Mouse (Mus musculus) liver, embryonic 11.5 days (tissue): Measurements from ENCODE around the gene Ddb1. TPM values are rescaled to one million over a fixed set of nuclear protein-coding genes. Genes with fewer than 3 reads are reported as not detected.
"Not testable (repeated sequence)": the region's sequence is repeated elsewhere in the genome, so short reads cannot be mapped to it uniquely, and the experiment has no call there.

Experiments used
- ATAC-seq: fragments of 200-750 bp; cut with Nextera tagmentation; replicated peaks from 2 replicates; pipeline ENCODE4 v1.8.0; 2017; ENCODE audit warnings: moderate number of reproducible peaks, mild to moderate bottlenecking, moderate TSS enrichment, moderate library complexity; ENCODE audit not compliant: low FRiP score
- DNase-seq: peaks from one replicate; pipeline ENCODE4 v3.0.0-alpha.2; 2017; ENCODE audit warnings: low spot score
- H3K27ac ChIP-seq: fragments of 300-500 bp; sonication (generic); 2 replicates; pipeline ENCODE4 v1.5.1; 2014; ENCODE audit warnings: mild to moderate bottlenecking, low read depth, low read length, control low read depth
- H3K27me3 ChIP-seq: fragments of 300-500 bp; sonication (generic); replicated peaks from 2 replicates; pipeline ENCODE4 v1.6.1; 2014; ENCODE audit warnings: low read length, mixed read lengths; ENCODE audit not compliant: control insufficient read depth, insufficient read depth
- H3K36me3 ChIP-seq: fragments of 300-500 bp; sonication (generic); 2 replicates; pipeline ENCODE4 v1.6.1; 2014; ENCODE audit warnings: mild to moderate bottlenecking, low read length, moderate library complexity, mixed read lengths; ENCODE audit not compliant: control insufficient read depth, insufficient read depth
- H3K4me1 ChIP-seq: fragments of 300-500 bp; sonication (generic); replicated peaks from 2 replicates; pipeline ENCODE4 v1.6.1; 2014; ENCODE audit warnings: low read length, mixed read lengths; ENCODE audit not compliant: control insufficient read depth, insufficient read depth
- H3K4me2 ChIP-seq: fragments of 300-500 bp; sonication (generic); 2 replicates; pipeline ENCODE4 v1.6.1; 2014; ENCODE audit warnings: mild to moderate bottlenecking, control low read depth, moderate library complexity
- H3K4me3 ChIP-seq: fragments of 300-500 bp; sonication (generic); 2 replicates; pipeline ENCODE4 v1.5.1; 2014; ENCODE audit warnings: low read depth, low read length, control low read depth
- H3K9ac ChIP-seq: fragments of 300-500 bp; sonication (generic); 2 replicates; pipeline ENCODE4 v1.6.1; 2014; ENCODE audit warnings: low read depth, low read length, control low read depth
- H3K9me3 ChIP-seq: fragments of 300-500 bp; sonication (generic); 2 replicates; pipeline ENCODE4 v1.6.1; 2016; ENCODE audit warnings: low read length, inconsistent platforms, mixed read lengths; ENCODE audit not compliant: control insufficient read depth
- WGBS: fragments of 180-500 bp; shearing (Covaris S2); extraction: QIAGEN DNeasy Blood & Tissue Kit; methylation state at CpG from one replicate; pipeline ENCODE4 v1.1.7; 2014; 5-methylcytosine and 5-hydroxymethylcytosine counted together
- polyA plus RNA-seq: library from polyadenylated mRNA; unstranded; fragments of >200 nt; fragmentation: Nextera tagmentation; extraction: Ambion mirVana; gene quantifications from 2 replicates; pipeline ENCODE4 v1.2.1, GENCODE M21; 2014

The Ddb1 gene
- 311 and 347 TPM in 2 replicates for polyA plus RNA-seq

DNA sequence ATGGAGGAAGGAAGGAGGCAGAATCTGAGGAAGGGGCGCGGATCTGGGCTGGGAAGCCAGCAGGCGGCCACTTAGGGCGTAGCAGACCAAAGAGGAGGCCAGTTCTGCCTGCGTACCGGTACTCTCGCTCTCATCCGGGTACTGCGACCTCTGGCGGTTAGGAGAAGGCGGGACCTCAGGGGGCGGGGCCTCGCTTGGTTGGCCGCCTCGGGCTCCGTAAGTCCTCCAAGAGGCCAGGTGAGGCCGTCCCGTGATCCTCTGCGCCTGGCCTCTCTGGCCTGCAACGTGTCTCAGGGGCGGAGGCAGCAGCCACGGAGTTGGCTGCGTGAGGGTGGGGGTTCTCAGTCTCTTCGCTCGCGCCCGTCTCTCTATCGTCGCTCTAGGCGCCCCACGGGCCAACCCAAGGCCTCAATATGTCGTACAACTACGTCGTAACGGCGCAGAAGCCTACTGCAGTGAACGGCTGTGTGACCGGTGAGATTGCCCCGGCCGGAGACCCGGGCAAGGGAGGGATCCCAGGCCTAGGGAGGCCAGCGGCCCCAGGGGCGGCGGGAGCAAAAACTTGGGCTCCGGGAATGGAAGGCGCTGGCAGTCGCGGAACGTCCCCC lies at the start of gene Ddb1, which contains the start of gene Tkfc:
TSS of gene Ddb1 (plus strand) at position 35 of the 608 bp plus-strand sequence.
TSS of gene Tkfc (minus strand) at position 362 of the 608 bp plus-strand sequence.
- ATAC-seq (peak; percentile 96), DNase-seq (peak; percentile 99)
- Histone ChIP-seq H3K9me3 (no peaks in the 10 kb centered on the region), H3K4me3 (peak within 1 kb of the TSS; percentile 97), H3K27ac (peak within 1 kb of the TSS; percentile 83), H3K4me1 (peaks cover 35% of the 10 kb centered on the region), H3K36me3 (peaks cover 29% of the 10 kb centered on the region), H3K9ac (peak within 1 kb of the TSS; percentile 99), H3K27me3 (no peaks in the 10 kb centered on the region), H3K4me2 (peak within 1 kb of the TSS; percentile 84)
- WGBS: under 1% methylated on average over 49 of the region's 49 CpGs

DNA sequence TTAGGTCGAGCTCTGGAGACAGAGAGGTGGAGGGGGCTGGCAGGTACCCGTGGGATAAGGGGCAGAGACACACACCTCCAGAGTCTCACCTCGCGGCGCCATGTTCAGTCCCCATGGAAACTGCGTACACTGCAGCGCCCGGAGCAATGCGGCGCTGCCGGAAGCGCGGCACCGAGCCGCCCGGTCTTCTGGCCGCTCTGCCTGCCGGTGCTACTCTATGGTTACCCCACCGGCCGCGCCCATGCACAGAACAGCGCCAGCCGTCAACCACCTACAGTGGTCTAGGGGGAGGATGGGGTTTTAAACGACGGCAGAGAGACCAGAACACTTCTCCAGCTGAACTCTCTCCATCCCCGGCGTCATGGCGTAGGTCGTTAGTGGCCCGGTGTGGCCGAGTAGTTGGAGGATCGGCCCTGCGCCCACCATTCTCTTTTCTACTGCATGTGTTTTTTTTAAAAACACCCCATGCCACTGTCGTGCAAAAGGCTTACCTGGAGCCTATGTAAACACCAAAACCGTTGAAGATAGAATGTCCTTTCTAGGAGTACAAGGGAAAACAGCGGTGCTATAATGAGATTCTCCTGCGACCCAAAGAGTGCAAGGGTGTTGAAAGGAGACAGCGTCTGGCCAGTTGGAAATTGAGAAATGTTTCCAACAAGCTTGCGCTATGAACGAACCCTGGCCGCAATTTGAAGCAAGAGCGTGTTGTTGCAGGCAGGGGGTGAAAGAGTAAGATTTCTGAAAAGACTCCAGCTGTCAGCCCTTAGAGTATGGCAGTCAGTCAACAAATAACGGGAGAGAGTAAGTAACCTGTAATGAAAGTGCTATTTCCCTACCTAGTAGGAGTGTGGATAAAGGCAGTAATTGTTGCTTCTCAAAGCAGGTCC lies 49.3 kb upstream of the Ddb1 start, which contains the start of gene Tmem216:
TSS of gene Tmem216 (minus strand) at position 615 of the 887 bp plus-strand sequence.
- Histone ChIP-seq H3K36me3 (peaks cover 5% of the 10 kb centered on the region), H3K27me3 (no peaks in the 10 kb centered on the region), H3K9ac (peak within 1 kb of the TSS; percentile 75), H3K9me3 (no peaks in the 10 kb centered on the region), H3K4me1 (peaks cover 8% of the 10 kb centered on the region), H3K4me2 (peak within 1 kb of the TSS; percentile 92), H3K4me3 (peak within 1 kb of the TSS; percentile 67), H3K27ac (peak within 1 kb of the TSS; percentile 42)
- 2% methylated on average over 43 of the region's 43 CpGs for WGBS
- DNase-seq: peak; percentile 80
- ATAC-seq: peak; percentile 98

DNA sequence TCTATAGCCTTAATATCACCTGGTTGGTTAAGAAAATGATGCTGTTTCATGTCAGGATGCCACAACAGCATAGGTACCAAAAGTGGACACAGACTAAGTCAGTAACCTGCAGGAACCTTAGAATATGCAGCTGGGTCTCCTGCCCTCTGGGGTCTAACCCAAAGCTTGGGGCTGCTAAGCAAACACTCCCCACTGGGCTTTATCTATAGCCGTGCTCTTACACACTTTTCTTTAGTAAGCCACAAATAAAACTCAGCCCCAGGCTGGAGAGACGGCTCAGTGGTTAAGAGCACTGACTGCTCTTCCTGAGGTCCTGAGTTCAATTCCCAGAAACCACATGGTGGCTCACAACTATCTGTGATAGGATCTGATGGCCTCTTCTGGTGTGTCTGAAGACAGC lies 48.1 kb upstream of the Ddb1 start:
- H3K9ac ChIP-seq: no peak overlapping the region
- H3K27ac ChIP-seq: no peak overlapping the region
- H3K4me2 ChIP-seq: no peak overlapping the region
- H3K4me1 ChIP-seq: peaks cover 10% of the 10 kb centered on the region
- H3K36me3 ChIP-seq: 0 out of 2 replicates have a peak, but pooled peaks cover 3% of the 10 kb centered on the region
- ATAC-seq (no peak), DNase-seq (no peak)
- no peaks in the 10 kb centered on the region for H3K9me3 ChIP-seq
- no peak overlapping the region for H3K4me3 ChIP-seq
- 48% methylated on average over 2 of the region's 2 CpGs for WGBS
- no peaks in the 10 kb centered on the region for H3K27me3 ChIP-seq

DNA sequence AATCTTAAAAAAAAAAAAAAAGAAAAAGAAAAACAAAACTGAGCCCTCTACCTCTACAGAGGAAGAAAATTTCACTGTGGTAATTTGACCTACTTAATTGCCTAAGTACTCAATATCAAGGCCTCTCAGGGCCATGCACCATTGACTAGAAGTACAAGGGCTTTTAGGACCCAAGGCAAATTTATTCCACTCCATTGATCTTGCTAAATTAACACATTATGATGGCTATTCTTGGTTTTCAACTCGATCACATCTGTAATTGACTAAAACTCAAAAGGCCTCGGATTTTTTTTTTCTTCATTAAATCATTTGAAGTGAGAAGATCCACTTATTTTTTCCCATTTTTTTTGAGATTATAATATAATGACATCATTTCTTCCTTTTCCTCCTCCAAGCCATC lies 47.7 kb upstream of the Ddb1 start:
- H3K9ac ChIP-seq: no peak overlapping the region
- 0 out of 2 replicates have a peak, but pooled peaks cover 2% of the 10 kb centered on the region for H3K36me3 ChIP-seq
- H3K27me3 ChIP-seq: no peaks in the 10 kb centered on the region
- no peak overlapping the region for H3K4me3 ChIP-seq
- no peak overlapping the region for H3K4me2 ChIP-seq
- no peaks in the 10 kb centered on the region for H3K9me3 ChIP-seq
- no peak overlapping the region for H3K27ac ChIP-seq
- DNase-seq (no peak), ATAC-seq (no peak)
- WGBS: 66% methylated on average over 2 of the region's 2 CpGs
- peaks cover 11% of the 10 kb centered on the region for H3K4me1 ChIP-seq

DNA sequence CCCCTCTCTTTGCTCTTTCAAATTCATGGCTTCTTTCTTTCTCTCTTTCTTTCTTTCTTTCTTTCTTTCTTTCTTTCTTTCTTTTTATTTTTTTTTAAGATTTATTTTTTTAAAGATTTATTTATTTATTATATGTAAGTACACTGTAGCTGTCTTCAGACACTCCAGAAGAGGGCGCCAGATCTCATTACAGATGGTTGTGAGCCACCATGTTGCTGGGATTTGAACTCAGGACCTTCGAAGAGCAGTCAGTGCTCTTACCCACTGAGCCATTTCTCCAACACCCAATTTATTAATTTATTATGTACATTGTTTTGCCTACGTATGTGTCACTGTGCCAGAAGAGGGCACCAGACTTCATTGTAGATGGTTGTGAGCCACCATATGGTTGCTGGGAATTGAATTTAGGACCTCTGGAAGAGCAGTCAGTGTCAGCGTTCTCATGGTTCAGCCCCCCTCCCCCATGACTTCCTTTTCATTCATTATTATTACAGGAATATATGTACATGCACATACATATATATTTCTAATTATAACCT lies 47.2 kb upstream of the Ddb1 start:
- H3K27me3 ChIP-seq, H3K4me3 ChIP-seq, H3K27ac ChIP-seq, H3K9me3 ChIP-seq, DNase-seq, ATAC-seq, H3K4me2 ChIP-seq, H3K36me3 ChIP-seq, H3K9ac ChIP-seq: not testable (repeated sequence)
- 65% methylated on average over 4 of the region's 4 CpGs for WGBS
- H3K4me1 ChIP-seq: peaks cover 11% of the 10 kb centered on the region

DNA sequence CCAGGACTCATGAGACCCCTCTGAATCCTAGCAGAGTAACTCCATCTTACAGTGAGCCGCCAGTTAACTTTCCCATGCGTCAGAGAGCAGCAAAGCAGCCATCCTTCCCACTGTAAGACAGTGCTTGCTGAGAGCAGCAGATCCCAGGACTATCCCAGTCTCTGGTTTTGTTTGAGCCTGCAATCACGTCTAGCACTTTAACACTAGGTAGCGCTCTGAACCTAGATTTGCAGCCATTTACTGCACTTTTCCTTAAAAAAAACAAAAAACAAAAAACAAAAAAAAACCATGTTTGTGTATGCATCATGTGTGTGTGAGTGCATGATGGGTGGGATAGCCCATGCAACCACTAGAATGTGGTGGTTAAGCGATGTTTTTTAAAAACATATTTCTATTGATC lies 45.0 kb upstream of the Ddb1 start:
- DNase-seq (no peak), ATAC-seq (no peak)
- Histone ChIP-seq H3K27me3 (no peaks in the 10 kb centered on the region), H3K36me3 (no peaks in the 10 kb centered on the region), H3K9me3 (no peaks in the 10 kb centered on the region), H3K27ac (no peak overlapping the region), H3K4me3 (no peak overlapping the region), H3K9ac (no peak overlapping the region), H3K4me2 (no peak overlapping the region), H3K4me1 (peaks cover 6% of the 10 kb centered on the region)
- WGBS: 47% methylated on average over 5 of the region's 5 CpGs

DNA sequence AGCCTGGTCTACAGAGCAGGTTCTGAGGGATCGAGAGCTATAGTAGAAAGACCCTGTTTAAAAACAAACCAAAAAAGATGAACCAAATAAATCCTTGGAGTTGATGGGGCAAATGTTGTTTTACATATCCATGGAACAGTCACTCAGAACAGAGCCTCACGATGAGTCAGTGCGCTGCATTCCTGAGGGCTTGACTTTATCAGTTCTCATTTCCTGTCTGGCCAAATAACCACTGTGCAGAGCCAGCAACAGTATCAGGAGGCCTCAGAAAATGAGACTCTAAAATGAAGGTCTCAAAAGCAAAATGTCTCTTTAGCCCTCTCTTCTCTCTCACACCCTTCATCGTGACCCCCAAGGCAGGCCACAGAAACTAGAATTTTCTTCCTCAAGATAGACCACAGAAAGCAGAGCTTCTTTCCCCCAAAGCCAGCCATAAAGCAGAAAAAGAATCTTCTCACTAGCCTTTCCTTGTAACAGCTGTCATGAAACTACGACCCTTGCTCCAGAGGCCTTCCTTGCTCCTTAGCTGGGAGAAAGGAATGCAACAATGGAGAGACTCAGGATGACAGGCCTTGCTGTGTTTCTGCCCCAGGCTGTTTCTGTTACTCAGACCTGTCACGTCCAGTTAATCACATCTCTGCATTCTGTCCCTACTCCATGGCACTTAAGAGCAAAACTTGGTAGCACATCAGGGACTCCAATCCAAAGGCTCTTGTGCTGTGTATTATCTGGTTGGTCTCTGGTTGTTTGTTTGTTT lies 43.4 kb upstream of the Ddb1 start:
- no peak overlapping the region for H3K9ac ChIP-seq
- H3K4me2 ChIP-seq: no peak overlapping the region
- peaks cover 5% of the 10 kb centered on the region; the same call in 1 of the 2 replicates for H3K4me1 ChIP-seq
- no peaks in the 10 kb centered on the region for H3K27me3 ChIP-seq
- no peaks in the 10 kb centered on the region for H3K9me3 ChIP-seq
- no peaks in the 10 kb centered on the region for H3K36me3 ChIP-seq
- no peak overlapping the region for H3K4me3 ChIP-seq
- 0 out of 2 replicates have a peak, but pooled peaks have one; percentile 41 for ATAC-seq
- DNase-seq: no peak
- WGBS: 45% methylated on average over 6 of the region's 6 CpGs
- peak overlapping the region; percentile 73 for H3K27ac ChIP-seq

DNA sequence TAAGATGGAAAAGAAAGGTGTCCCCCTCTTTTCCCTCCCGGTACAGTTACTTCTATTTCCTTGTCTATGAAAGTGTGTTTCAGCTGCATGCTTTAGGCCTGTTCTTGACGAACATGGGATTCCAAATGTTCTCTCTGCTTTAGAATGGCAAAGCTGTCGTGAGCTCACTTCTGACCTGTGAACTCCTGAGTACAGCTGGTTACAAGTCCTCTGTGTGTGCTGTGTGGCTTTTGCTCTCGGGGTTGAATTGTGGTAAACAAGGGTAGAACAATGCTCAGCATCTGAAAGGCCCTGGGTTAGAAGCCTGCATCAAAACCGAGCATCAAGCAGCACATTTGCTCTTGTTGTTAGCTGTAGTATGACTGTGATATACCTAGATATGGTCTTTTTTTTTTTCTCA lies 42.8 kb upstream of the Ddb1 start:
- H3K27me3 ChIP-seq: no peaks in the 10 kb centered on the region
- H3K4me3 ChIP-seq: no peak overlapping the region
- H3K9ac ChIP-seq: no peak overlapping the region
- 66% methylated on average over 5 of the region's 5 CpGs for WGBS
- ATAC-seq: no peak
- no peak overlapping the region for H3K4me2 ChIP-seq
- DNase-seq: no peak
- no peaks in the 10 kb centered on the region for H3K36me3 ChIP-seq
- H3K9me3 ChIP-seq: no peaks in the 10 kb centered on the region
- peaks cover 5% of the 10 kb centered on the region; the same call in 1 of the 2 replicates for H3K4me1 ChIP-seq
- H3K27ac ChIP-seq: peak overlapping the region; percentile 73
